Mouse (Mus musculus) olfactory bulb, adult 2 months (tissue): ENCODE data around the gene Olfr1465. TPM values are rescaled to one million over a fixed set of nuclear protein-coding genes. Genes with fewer than 3 reads are reported as not detected.

Source experiments
- H3K27ac ChIP-seq: fragments of 200-500 bp; 2 replicates; pipeline ENCODE4 v1.5.1; 2012; ENCODE audit warnings: low read depth, low read length; ENCODE audit not compliant: insufficient read depth
- H3K4me1 ChIP-seq: fragments of 200-500 bp; 2 replicates; pipeline ENCODE4 v1.6.1; 2012; ENCODE audit warnings: low read length; ENCODE audit not compliant: control insufficient read depth, insufficient read depth
- H3K4me3 ChIP-seq: fragments of 200-500 bp; 2 replicates; pipeline ENCODE4 v1.5.1; 2012; ENCODE audit warnings: mild to moderate bottlenecking, low read depth, low read length, moderate library complexity; ENCODE audit not compliant: insufficient read depth
- CTCF ChIP-seq: fragments of 200-500 bp; IDR thresholded peaks from 2 replicates; pipeline ENCODE4 v1.5.1; 2012; ENCODE audit warnings: low read depth, mild to moderate bottlenecking, low read length, moderate library complexity; ENCODE audit not compliant: insufficient read depth
- POLR2A ChIP-seq: fragments of 200-500 bp; IDR thresholded peaks from 2 replicates; pipeline ENCODE4 v1.6.1; 2012; ENCODE audit warnings: mild to moderate bottlenecking, low read depth, low read length, moderate library complexity; ENCODE audit not compliant: insufficient read depth
- WGBS: fragments of 180-500 bp; shearing (Covaris S2); methylation state at CpG from one replicate; pipeline ENCODE4 v1.1.7; 2018; 5-methylcytosine and 5-hydroxymethylcytosine counted together
- polyA plus RNA-seq: library from polyadenylated mRNA; stranded (reverse); fragments of >200 nt; gene quantifications from 2 replicates; pipeline ENCODE4 v1.2.4, GENCODE M21; 2012; ENCODE audit warnings: low replicate concordance; ENCODE audit not compliant: missing spikeins, insufficient read depth, insufficient read length

Olfr1465 gene
- polyA plus RNA-seq = not detected in 2 replicates

DNA sequence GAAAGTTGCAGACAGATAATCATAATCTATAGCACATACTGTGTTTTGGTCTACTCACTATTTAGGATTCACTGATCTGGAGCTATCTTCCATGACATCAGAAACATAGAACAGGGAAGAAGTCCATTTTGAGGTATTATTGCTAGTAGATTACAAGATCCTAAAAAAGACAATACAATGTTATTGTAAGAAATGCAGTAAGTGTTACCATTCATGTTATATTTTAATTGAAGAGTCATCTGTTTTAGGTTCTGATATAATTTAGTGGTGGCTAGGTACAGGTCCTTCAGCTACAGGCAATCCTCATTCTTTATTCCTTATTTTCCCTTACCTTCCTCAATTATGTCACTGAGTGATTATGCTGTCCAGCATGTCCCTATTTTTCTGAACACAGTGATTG is at the start of gene Olfr1465:
TSS of gene Olfr1465 (minus strand) at position 101 of the 400 bp plus-strand sequence.
- H3K4me1 ChIP-seq = no peaks in the 10 kb centered on the region
- no peak for TF ChIP-seq POLR2A
- no peak for TF ChIP-seq CTCF
- no peak within 1 kb of the TSS for H3K27ac ChIP-seq
- H3K4me3 ChIP-seq = no peak within 1 kb of the TSS

DNA sequence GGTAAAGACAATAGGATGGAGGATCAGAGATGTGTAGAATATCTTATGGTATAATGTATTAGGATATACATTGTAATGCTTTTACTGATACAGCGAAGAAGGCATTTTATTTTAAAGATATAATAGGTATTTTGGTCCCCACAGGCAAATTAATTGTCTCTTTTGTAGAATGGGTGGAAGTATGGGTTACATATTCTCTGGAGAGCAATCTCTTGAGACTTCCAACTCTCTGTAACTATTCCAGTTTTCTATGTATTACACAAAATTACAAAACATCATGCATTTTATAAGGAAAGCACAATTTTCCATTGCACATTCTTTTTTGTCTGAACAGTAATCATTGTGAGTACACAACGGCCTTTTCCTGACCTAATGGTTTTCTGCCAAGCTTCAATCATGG is 46.6 kb upstream of the Olfr1465 start, which contains the start of gene Olfr1467:
TSS of gene Olfr1467 (plus strand) at position 301 of the 400 bp plus-strand sequence.
- H3K27ac ChIP-seq = no peak within 1 kb of the TSS
- 61% methylated on average over 2 of the region's 2 CpGs for WGBS
- TF ChIP-seq CTCF = no peak
- TF ChIP-seq POLR2A = no peak
- no peak within 1 kb of the TSS for H3K4me3 ChIP-seq
- H3K4me1 ChIP-seq = no peaks in the 10 kb centered on the region

DNA sequence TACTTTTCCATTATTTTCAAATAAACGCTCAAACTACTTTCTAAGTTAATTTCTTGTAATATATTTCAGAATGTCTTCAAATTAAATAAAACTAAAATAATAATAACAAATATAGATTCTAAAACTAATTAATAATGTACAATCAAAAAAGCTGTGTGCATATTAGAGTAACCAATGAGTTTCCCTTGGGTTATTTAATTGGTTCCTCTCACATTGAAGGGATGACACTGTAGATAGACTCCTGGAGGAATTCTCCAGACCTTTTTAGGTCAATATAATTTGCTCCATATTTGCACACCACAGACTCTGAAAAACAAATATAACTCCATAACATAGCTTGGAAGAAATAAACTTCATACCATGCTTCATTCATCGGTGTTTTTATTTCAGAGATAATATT is 23.2 kb upstream of the Olfr1465 start, which contains the start of gene Olfr1466:
TSS of gene Olfr1466 (plus strand) at position 301 of the 400 bp plus-strand sequence.
- WGBS = 89% methylated on average over 2 of the region's 2 CpGs
- TF ChIP-seq POLR2A (no peak), CTCF (no peak)
- H3K4me3 ChIP-seq = no peak within 1 kb of the TSS
- H3K4me1 ChIP-seq = no peaks in the 10 kb centered on the region
- no peak within 1 kb of the TSS for H3K27ac ChIP-seq

Other genes with a start within 250 kb of the Olfr1465 start
- gene Olfr1457, start 217.7 kb downstream of the Olfr1465 start, polyA plus RNA-seq = not detected in 2 replicates
- not detected in 2 replicates for gene Olfr1458, start 208.8 kb downstream of the Olfr1465 start, polyA plus RNA-seq
- gene Olfr1459, start 166.0 kb downstream of the Olfr1465 start, polyA plus RNA-seq = not detected in 2 replicates
- gene Olfr1461, start 152.5 kb downstream of the Olfr1465 start, polyA plus RNA-seq = not detected in 2 replicates
- not detected in 2 replicates for gene Olfr1462, start 129.8 kb downstream of the Olfr1465 start, polyA plus RNA-seq
- gene Olfr1463, start 84.2 kb downstream of the Olfr1465 start, polyA plus RNA-seq = not detected in 2 replicates
- gene Olfr1466, start 23.3 kb upstream of the Olfr1465 start, polyA plus RNA-seq = not detected in 2 replicates
- not detected in 2 replicates for gene Olfr1467, start 46.7 kb upstream of the Olfr1465 start, polyA plus RNA-seq
- not detected in 2 replicates for gene Olfr1469, start 92.3 kb upstream of the Olfr1465 start, polyA plus RNA-seq
- not detected in 2 replicates for gene Olfr1471, start 127.9 kb upstream of the Olfr1465 start, polyA plus RNA-seq
- not detected in 2 replicates for gene Olfr1472, start 140.5 kb upstream of the Olfr1465 start, polyA plus RNA-seq
- not detected in 2 replicates for gene Olfr1474, start 154.0 kb upstream of the Olfr1465 start, polyA plus RNA-seq
- gene Olfr1475, start 164.7 kb upstream of the Olfr1465 start, polyA plus RNA-seq = not detected in 2 replicates
- not detected in 2 replicates for gene Olfr1477, start 185.0 kb upstream of the Olfr1465 start, polyA plus RNA-seq
- gene Olfr1480, start 212.4 kb upstream of the Olfr1465 start, polyA plus RNA-seq = not detected in 2 replicates